Mouse (Mus musculus): ENCODE data around the gene Celf2.

GRCm38 (mm10) chr2:7395935-7396334 is 113.4 kb downstream of the Celf2 start:
- TF ChIP-seq CTCF (IDR thresholded peaks at IDR 0.05; ENCODE audit: extremely low read depth, insufficient read depth, insufficient read length, insufficient replicate concordance) (no peak), POLR2A (IDR thresholded peaks at IDR 0.05; ENCODE audit: low read depth, low read length) (no peak)
